Mouse (Mus musculus) heart, adult 2 months (tissue): Measurements from ENCODE around the gene Epha7. TPM values are rescaled to one million over a fixed set of nuclear protein-coding genes. Genes with fewer than 3 reads are reported as not detected.

Experiments
- DNase-seq, 2 experiments: peaks; one replicate each; pipeline ENCODE4 v3.0.0; 2021
- H3K27ac ChIP-seq: fragments of 200-600 bp; 2 replicates; pipeline ENCODE4 v1.8.1; 2022
- H3K27me3 ChIP-seq: fragments of 200-500 bp; 2 replicates; pipeline ENCODE4 v1.6.1; 2012; ENCODE audit warnings: mild to moderate bottlenecking, low read length, inconsistent platforms, mixed read lengths; ENCODE audit not compliant: control insufficient read depth, insufficient read depth
- H3K36me3 ChIP-seq: fragments of 200-500 bp; 2 replicates; pipeline ENCODE4 v1.6.1; 2012; ENCODE audit warnings: low read length, inconsistent platforms; ENCODE audit not compliant: control insufficient read depth, insufficient read depth
- H3K4me1 ChIP-seq: fragments of 200-500 bp; 2 replicates; pipeline ENCODE4 v1.6.1; 2011; ENCODE audit warnings: low read length; ENCODE audit not compliant: control insufficient read depth, insufficient read depth
- H3K4me3 ChIP-seq: fragments of 200-600 bp; 2 replicates; pipeline ENCODE4 v1.8.1; 2022
- H3K79me2 ChIP-seq: fragments of 200-500 bp; replicated peaks from 2 replicates; pipeline ENCODE4 v1.6.1; 2012; ENCODE audit warnings: mild to moderate bottlenecking, inconsistent platforms, low read length, moderate library complexity, mixed read lengths; ENCODE audit not compliant: control insufficient read depth, insufficient read depth
- H3K9ac ChIP-seq: fragments of 200-500 bp; 2 replicates; pipeline ENCODE4 v1.6.1; 2012; ENCODE audit warnings: low read depth, mild to moderate bottlenecking, control low read depth, inconsistent platforms, low read length, mixed read lengths
- CTCF ChIP-seq: fragments of 200-600 bp; IDR thresholded peaks from 2 replicates; pipeline ENCODE4 v1.8.1; 2022; ENCODE audit warnings: antibody characterized with exemption, mild to moderate bottlenecking, moderate library complexity
- EP300 ChIP-seq: fragments of 200-500 bp; IDR thresholded peaks from 2 replicates; pipeline ENCODE4 v1.6.1; 2011; ENCODE audit warnings: low read depth, low read length, control low read depth; ENCODE audit not compliant: insufficient read depth
- POLR2A ChIP-seq: fragments of 200-500 bp; IDR thresholded peaks from 2 replicates; pipeline ENCODE4 v1.6.1; 2011; ENCODE audit warnings: mild to moderate bottlenecking, low read depth, low read length, control low read depth; ENCODE audit not compliant: insufficient read depth
- WGBS: fragments of 180-500 bp; shearing (Covaris S2); methylation state at CpG from one replicate; pipeline ENCODE4 v1.1.7; 2018; 5-methylcytosine and 5-hydroxymethylcytosine counted together
- intact Hi-C: fragments of 180-260 bp; cut with DNase I; formaldehyde crosslinking; loops from one replicate; pipeline ENCODE4 v1.15.1; 2025
- long read RNA-seq: library from polyadenylated mRNA; stranded (forward); transcript quantifications from one replicate; pipeline ENCODE4 v2.0.0, GENCODE M21; 2021
- polyA plus RNA-seq: library from polyadenylated mRNA; depleted of rRNA; stranded (reverse); fragments of >200 nt; gene quantifications from 2 replicates; pipeline ENCODE4 v1.2.3, GENCODE M21; 2012; rRNA removed
- total RNA-seq, 2 experiments: library from RNA; stranded (reverse); gene quantifications; 2 replicates each; pipeline ENCODE4 v1.2.3; 2021

Gene Epha7
- total RNA-seq = 1 to 10 TPM; 6.4 to 6.9 TPM
- polyA plus RNA-seq = 1.2 and 3.5 TPM in 2 replicates
- long read RNA-seq, full-length matches to known transcripts = 6 of 10 reads
- long read RNA-seq, partial matches to known transcripts = 1 of 10 reads
- long read RNA-seq, other reads (novel, unspliced or antisense) = 3 of 10 reads

GRCm38 (mm10) chr4:28812691-28813289 is at the start of gene Epha7:
Gene Epha7, plus strand, starts transcription at chr4:28813131.
- intact Hi-C loops = no loop called here

GRCm38 (mm10) chr4:28783961-28784360 is 29.0 kb upstream of the Epha7 start:
- H3K9ac ChIP-seq = no peak overlapping the region
- 44% methylated on average over 3 of the region's 3 CpGs for WGBS
- no peaks in the 10 kb centered on the region for H3K4me1 ChIP-seq
- intact Hi-C loops = no loop called here
- no peaks in the 10 kb centered on the region for H3K79me2 ChIP-seq
- H3K27me3 ChIP-seq = no peaks in the 10 kb centered on the region
- DNase-seq = no peak
- no peak overlapping the region for H3K4me3 ChIP-seq
- H3K27ac ChIP-seq = no peak overlapping the region
- H3K36me3 ChIP-seq = no peaks in the 10 kb centered on the region
- TF ChIP-seq EP300 (no peak), POLR2A (no peak), CTCF (no peak)

More at GRCm38 (mm10) chr4:28812691-28813289, at the start of gene Epha7:
- Histone ChIP-seq H3K79me2 (no peaks in the 10 kb centered on the region), H3K9ac (peak within 1 kb of the TSS; percentile 72), H3K27me3 (no peaks in the 10 kb centered on the region), H3K4me3 (peak within 1 kb of the TSS; percentile 74), H3K36me3 (no peaks in the 10 kb centered on the region), H3K27ac (peak within 1 kb of the TSS; percentile 34), H3K4me1 (peaks cover 1% of the 10 kb centered on the region; the same call in 1 of the 2 replicates)
- under 1% methylated on average over 48 of the region's 48 CpGs for WGBS
- peak; percentile 95 for TF ChIP-seq POLR2A
- no peak for TF ChIP-seq CTCF
- peak; percentile 96 to 97 for DNase-seq

DNA sequence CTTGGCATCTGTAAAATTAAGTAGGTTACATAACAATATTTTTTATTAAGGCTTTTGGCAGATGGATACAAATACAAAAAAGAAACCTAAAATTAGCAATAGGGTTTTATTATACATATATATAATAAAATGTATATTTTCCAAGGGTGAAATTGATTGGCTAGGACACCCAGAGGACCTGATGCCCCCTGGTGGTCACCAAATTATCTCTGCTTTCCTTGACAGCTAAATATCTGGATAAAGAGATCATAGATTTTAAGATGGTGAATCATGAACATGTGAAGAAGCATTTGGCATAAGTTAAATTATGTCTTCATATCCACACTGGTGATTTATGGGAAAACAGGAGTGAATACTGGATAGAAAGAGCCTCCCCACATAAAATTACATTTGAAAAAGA is 4.1 kb upstream of the Epha7 start:
- no peaks in the 10 kb centered on the region for H3K27me3 ChIP-seq
- H3K4me3 ChIP-seq = no peak overlapping the region
- no peak for DNase-seq
- no peak overlapping the region for H3K27ac ChIP-seq
- H3K79me2 ChIP-seq = no peaks in the 10 kb centered on the region
- intact Hi-C loops = loop anchor here (2.0 kb wide), 1 partner anchor 484 kb away; no protein-coding TSS in a partner anchor
- no peak overlapping the region for H3K9ac ChIP-seq
- H3K4me1 ChIP-seq = no peaks in the 10 kb centered on the region; the same call in 1 of the 2 replicates
- TF ChIP-seq POLR2A (no peak), EP300 (no peak), CTCF (peak; percentile 63)
- H3K36me3 ChIP-seq = no peaks in the 10 kb centered on the region

DNA sequence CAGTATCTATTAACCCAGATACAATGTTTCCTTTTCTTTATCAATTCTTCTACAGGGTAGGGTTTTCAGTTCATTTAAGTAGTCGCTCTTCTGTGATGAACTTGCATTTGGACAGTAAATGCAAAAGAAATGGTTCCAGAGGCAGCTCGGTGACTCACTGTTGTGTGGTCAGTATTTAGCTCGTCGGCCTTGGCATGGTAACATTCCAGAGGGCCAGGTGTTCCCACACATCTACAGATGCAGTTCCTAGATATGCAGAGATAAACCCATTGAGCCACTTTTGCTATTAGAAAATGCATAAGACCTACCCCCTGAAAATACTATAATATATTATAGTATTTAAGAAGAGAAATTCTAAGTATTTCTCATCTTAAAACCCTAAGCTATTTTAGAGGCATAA is 3.2 kb upstream of the Epha7 start:
- Histone ChIP-seq H3K36me3 (no peaks in the 10 kb centered on the region), H3K9ac (no peak overlapping the region), H3K79me2 (no peaks in the 10 kb centered on the region), H3K4me1 (peaks cover 1% of the 10 kb centered on the region; the same call in 1 of the 2 replicates), H3K4me3 (no peak overlapping the region), H3K27ac (no peak overlapping the region), H3K27me3 (no peaks in the 10 kb centered on the region)
- 73% methylated on average over 4 of the region's 4 CpGs for WGBS
- DNase-seq = no peak
- TF ChIP-seq CTCF (no peak), EP300 (no peak)
- intact Hi-C loops = loop anchor here (2.0 kb wide), 1 partner anchor 483 kb away; no protein-coding TSS in a partner anchor

- peak; percentile 55 to 60 for DNase-seq
- Histone ChIP-seq H3K27ac (peak overlapping the region; percentile 34; the same call in 1 of the 2 replicates), H3K27me3 (no peaks in the 10 kb centered on the region), H3K36me3 (no peaks in the 10 kb centered on the region), H3K4me1 (peaks cover 1% of the 10 kb centered on the region; the same call in 1 of the 2 replicates), H3K4me3 (peak overlapping the region; percentile 74), H3K9ac (peak overlapping the region; percentile 72), H3K79me2 (no peaks in the 10 kb centered on the region)
- intact Hi-C loops = no loop called here
- TF ChIP-seq CTCF = no peak
- TF ChIP-seq POLR2A = no peak
- TF ChIP-seq EP300 = no peak
- under 1% methylated on average over 94 of the region's 94 CpGs for WGBS
Observed at GRCm38 (mm10) chr4:28813551-28814475, 882 bp downstream of the Epha7 start.

DNA sequence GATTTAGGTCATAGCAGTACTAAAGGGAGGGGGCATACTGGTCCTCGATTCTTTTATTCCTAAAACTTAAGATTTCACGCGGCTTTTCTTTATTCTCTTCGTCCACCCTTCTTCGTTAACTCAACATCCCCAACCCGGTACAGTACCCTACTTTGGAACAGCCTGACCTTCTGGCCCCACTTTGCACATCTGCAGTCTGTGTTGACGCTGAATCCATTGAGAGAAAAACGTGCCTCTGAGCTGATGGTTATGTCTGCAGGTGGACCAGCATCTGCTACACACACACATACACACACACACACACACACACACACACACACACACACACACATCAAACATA is 1.5 kb downstream of the Epha7 start:
- H3K27me3 ChIP-seq = no peaks in the 10 kb centered on the region
- H3K9ac ChIP-seq = peak overlapping the region; percentile 66
- H3K4me3 ChIP-seq = peak overlapping the region; percentile 74
- no peak for TF ChIP-seq POLR2A
- no peak for TF ChIP-seq EP300
- TF ChIP-seq CTCF = no peak
- peaks cover 1% of the 10 kb centered on the region; the same call in 1 of the 2 replicates for H3K4me1 ChIP-seq
- DNase-seq = no peak
- 2% methylated on average over 8 of the region's 8 CpGs for whole genome bisulfite sequencing
- intact Hi-C loops = no loop called here
- H3K36me3 ChIP-seq = no peaks in the 10 kb centered on the region
- no peaks in the 10 kb centered on the region for H3K79me2 ChIP-seq
- H3K27ac ChIP-seq = peak overlapping the region; percentile 6; the same call in 1 of the 2 replicates
